Mouse (Mus musculus) heart, adult 2 months (tissue): Measurements from ENCODE around the gene Cnksr3.

Experiments
- CTCF ChIP-seq: fragments of 200-600 bp; IDR thresholded peaks from 2 replicates; pipeline ENCODE4 v1.8.1; 2022; ENCODE audit warnings: antibody characterized with exemption, mild to moderate bottlenecking, moderate library complexity
- EP300 ChIP-seq: fragments of 200-500 bp; IDR thresholded peaks from 2 replicates; pipeline ENCODE4 v1.6.1; 2011; ENCODE audit warnings: low read depth, low read length, control low read depth; ENCODE audit not compliant: insufficient read depth

- TF ChIP-seq CTCF (no peak), EP300 (no peak)
Observed at GRCm38 (mm10) chr10:7174480-7174879, 37.6 kb downstream of the Cnksr3 start.
